Mouse (Mus musculus) erythroblast, embryonic 14.5 days (primary cell): ENCODE results near the gene Cmtr1.

Experiments
- GATA1 ChIP-seq: IDR thresholded peaks from 2 replicates; pipeline ENCODE4 v1.6.1; 2012; ENCODE audit warnings: low read length, inconsistent platforms, mixed read lengths
- TAL1 ChIP-seq: IDR thresholded peaks from 3 replicates; pipeline ENCODE4 v1.6.1; 2012; ENCODE audit warnings: low read length, inconsistent platforms, mixed read lengths

- TF ChIP-seq GATA1 (no peak), TAL1 (no peak)
Measured at GRCm38 (mm10) chr17:29698421-29698820, 38.0 kb downstream of the Cmtr1 start.
